Mouse (Mus musculus) telencephalon, adult 2 months (tissue): ENCODE data around the gene Nat8l.
"Not testable (repeated sequence)": the region's sequence is repeated elsewhere in the genome, so short reads cannot be mapped to it uniquely, and the experiment has no call there.

Experiments used
- DNase-seq: peaks from one replicate; pipeline ENCODE4 v3.0.0-alpha.2; 2011; ENCODE audit warnings: low read depth, low spot score

The Nat8l gene

GRCm38 (mm10) chr5:33995843-33996693, at the start of gene Nat8l:
Gene Nat8l, plus strand, starts transcription at chr5:33995984.
- DNase-seq: peak; percentile 87

- not testable (repeated sequence) for DNase-seq
These were observed 48.7 kb upstream of the Nat8l start for GRCm38 (mm10) chr5:33947035-33947434.

- no peak for DNase-seq
These were observed 47.5 kb upstream of the Nat8l start for GRCm38 (mm10) chr5:33948314-33948713.

- DNase-seq: no peak
These were observed 42.2 kb upstream of the Nat8l start for GRCm38 (mm10) chr5:33953471-33954185.

- DNase-seq: peak; percentile 66
These were observed 41.4 kb upstream of the Nat8l start for GRCm38 (mm10) chr5:33954354-33954753.

- DNase-seq: no peak
These were observed 39.9 kb upstream of the Nat8l start for GRCm38 (mm10) chr5:33955868-33956267.

GRCm38 (mm10) chr5:33959382-33959781, 36.4 kb upstream of the Nat8l start:
- DNase-seq: no peak

- DNase-seq: no peak
These were observed 21.0 kb upstream of the Nat8l start for GRCm38 (mm10) chr5:33974736-33975135.

GRCm38 (mm10) chr5:33976267-33976666, 19.5 kb upstream of the Nat8l start:
- DNase-seq: no peak

GRCm38 (mm10) chr5:33982731-33983259, 13.0 kb upstream of the Nat8l start:
- no peak for DNase-seq

GRCm38 (mm10) chr5:33983309-33984121, 12.3 kb upstream of the Nat8l start, which contains the start of gene Gm1673:
Gene Gm1673, plus strand, starts transcription at chr5:33983433.
- peak; percentile 65 for DNase-seq

- DNase-seq: no peak
These were observed 836 bp upstream of the Nat8l start for GRCm38 (mm10) chr5:33994671-33995625.

GRCm38 (mm10) chr5:33996694-33997045, 886 bp downstream of the Nat8l start:
- DNase-seq: no peak

- DNase-seq: peak; percentile 59
These were observed 1.4 kb downstream of the Nat8l start for GRCm38 (mm10) chr5:33997051-33997741.

- DNase-seq: no peak
These were observed 2.2 kb downstream of the Nat8l start for GRCm38 (mm10) chr5:33997829-33998504.

- no peak for DNase-seq
These were observed 2.7 kb downstream of the Nat8l start for GRCm38 (mm10) chr5:33998505-33998877.

GRCm38 (mm10) chr5:33999466-34000090, 3.8 kb downstream of the Nat8l start:
- no peak for DNase-seq

GRCm38 (mm10) chr5:34000809-34001208, 5.0 kb downstream of the Nat8l start:
- no peak for DNase-seq

- DNase-seq: no peak
These were observed 5.6 kb downstream of the Nat8l start for GRCm38 (mm10) chr5:34001401-34001800.
